Mouse (Mus musculus): ENCODE results near the gene Greb1. TPM values are rescaled to one million over a fixed set of nuclear protein-coding genes. Genes with fewer than 3 reads are reported as not detected.

Gene Greb1
- polyA plus RNA-seq, 1 experiment from 2014 or later: 16.9 TPM

- peak overlapping the region; percentile 68 for H3K27ac ChIP-seq
- H3K36me3 ChIP-seq: 0 out of 2 replicates have a peak, but pooled peaks cover under 1% of the 10 kb centered on the region
- H3K4me3 ChIP-seq: peak overlapping the region; percentile 8; the same call in 1 of the 2 replicates
- no peaks in the 10 kb centered on the region for H3K27me3 ChIP-seq (ENCODE audit: low read depth, poor library complexity, severe bottlenecking)
- DNase-seq (ENCODE audit: low spot score): no peak
- H3K4me1 ChIP-seq: peaks cover 49% of the 10 kb centered on the region
- WGBS: 30% methylated on average over 5 of the region's 5 CpGs
- no peaks in the 10 kb centered on the region for H3K9me3 ChIP-seq (replicated peaks)
These were observed 60.6 kb downstream of the Greb1 start for GRCm38 (mm10) chr12:16740059-16740458.

- Histone ChIP-seq H3K27me3 (ENCODE audit: low read depth, poor library complexity, severe bottlenecking) (no peaks in the 10 kb centered on the region), H3K9me3 (replicated peaks) (no peaks in the 10 kb centered on the region), H3K4me1 (peaks cover 68% of the 10 kb centered on the region), H3K27ac (peak overlapping the region; percentile 54; the same call in 1 of the 2 replicates), H3K4me3 (no peak overlapping the region), H3K36me3 (peaks cover 23% of the 10 kb centered on the region)
- WGBS: 30% methylated on average over 5 of the region's 5 CpGs
- no peak for DNase-seq (ENCODE audit: low spot score)
These were observed 63.4 kb downstream of the Greb1 start for GRCm38 (mm10) chr12:16737266-16737665.

GRCm38 (mm10) chr12:16734698-16735097 is 66.0 kb downstream of the Greb1 start:
- DNase-seq (ENCODE audit: low spot score): no peak
- H3K27me3 ChIP-seq (ENCODE audit: low read depth, poor library complexity, severe bottlenecking): no peaks in the 10 kb centered on the region
- H3K27ac ChIP-seq: no peak overlapping the region; the same call in 1 of the 2 replicates
- H3K4me3 ChIP-seq: no peak overlapping the region
- peaks cover 32% of the 10 kb centered on the region for H3K36me3 ChIP-seq
- H3K4me1 ChIP-seq: peaks cover 82% of the 10 kb centered on the region
- no peaks in the 10 kb centered on the region for H3K9me3 ChIP-seq (replicated peaks)
- WGBS: 93% methylated on average over 3 of the region's 3 CpGs

GRCm38 (mm10) chr12:16734009-16734408 is 66.7 kb downstream of the Greb1 start:
- Histone ChIP-seq H3K4me1 (peaks cover 76% of the 10 kb centered on the region), H3K4me3 (no peak overlapping the region), H3K36me3 (peaks cover 37% of the 10 kb centered on the region), H3K27ac (peak overlapping the region; percentile 37; the same call in 1 of the 2 replicates), H3K27me3 (ENCODE audit: low read depth, poor library complexity, severe bottlenecking) (no peaks in the 10 kb centered on the region), H3K9me3 (replicated peaks) (no peaks in the 10 kb centered on the region)
- 46% methylated on average over 8 of the region's 8 CpGs for WGBS
- no peak for DNase-seq (ENCODE audit: low spot score)

- WGBS: 33% methylated on average over 11 of the region's 11 CpGs
- no peak for DNase-seq (ENCODE audit: low spot score)
- H3K4me1 ChIP-seq: peaks cover 60% of the 10 kb centered on the region
- no peaks in the 10 kb centered on the region for H3K27me3 ChIP-seq (ENCODE audit: low read depth, poor library complexity, severe bottlenecking)
- H3K27ac ChIP-seq: peak overlapping the region; percentile 48
- H3K36me3 ChIP-seq: peaks cover 60% of the 10 kb centered on the region
- no peaks in the 10 kb centered on the region for H3K9me3 ChIP-seq (replicated peaks)
- H3K4me3 ChIP-seq: no peak overlapping the region
These were observed 69.5 kb downstream of the Greb1 start for GRCm38 (mm10) chr12:16731121-16731741.

- H3K36me3 ChIP-seq: peaks cover 62% of the 10 kb centered on the region
- 88% methylated on average over 11 of the region's 11 CpGs for WGBS
- DNase-seq (ENCODE audit: low spot score): no peak
- H3K27ac ChIP-seq: peak overlapping the region; percentile 48
- H3K4me1 ChIP-seq: peaks cover 60% of the 10 kb centered on the region
- no peaks in the 10 kb centered on the region for H3K9me3 ChIP-seq (replicated peaks)
- H3K4me3 ChIP-seq: no peak overlapping the region
- no peaks in the 10 kb centered on the region for H3K27me3 ChIP-seq (ENCODE audit: low read depth, poor library complexity, severe bottlenecking)
These were observed 70.5 kb downstream of the Greb1 start for GRCm38 (mm10) chr12:16730196-16730595.

- no peak for DNase-seq (ENCODE audit: low spot score)
- peaks cover 67% of the 10 kb centered on the region for H3K36me3 ChIP-seq
- H3K27ac ChIP-seq: no peak overlapping the region
- H3K27me3 ChIP-seq (ENCODE audit: low read depth, poor library complexity, severe bottlenecking): no peaks in the 10 kb centered on the region
- 80% methylated on average over 5 of the region's 5 CpGs for WGBS
- peaks cover 53% of the 10 kb centered on the region for H3K4me1 ChIP-seq
- H3K9me3 ChIP-seq (replicated peaks): no peaks in the 10 kb centered on the region
- H3K4me3 ChIP-seq: no peak overlapping the region
These were observed 72.5 kb downstream of the Greb1 start for GRCm38 (mm10) chr12:16728221-16728620.

- H3K27ac ChIP-seq: no peak overlapping the region
- H3K9me3 ChIP-seq (replicated peaks): no peaks in the 10 kb centered on the region
- H3K27me3 ChIP-seq (ENCODE audit: low read depth, poor library complexity, severe bottlenecking): no peaks in the 10 kb centered on the region
- H3K4me3 ChIP-seq: no peak overlapping the region
- peaks cover 73% of the 10 kb centered on the region for H3K36me3 ChIP-seq
- no peak for DNase-seq (ENCODE audit: low spot score)
- 65% methylated on average over 3 of the region's 3 CpGs for WGBS
- peaks cover 39% of the 10 kb centered on the region for H3K4me1 ChIP-seq
These were observed 74.5 kb downstream of the Greb1 start for GRCm38 (mm10) chr12:16726229-16726628.

- H3K27me3 ChIP-seq (ENCODE audit: low read depth, poor library complexity, severe bottlenecking): no peaks in the 10 kb centered on the region
- peaks cover 27% of the 10 kb centered on the region for H3K4me1 ChIP-seq
- H3K4me3 ChIP-seq: no peak overlapping the region
- no peak for DNase-seq (ENCODE audit: low spot score)
- 49% methylated on average over 3 of the region's 3 CpGs for WGBS
- H3K36me3 ChIP-seq: peaks cover 75% of the 10 kb centered on the region
- no peaks in the 10 kb centered on the region for H3K9me3 ChIP-seq (replicated peaks)
- no peak overlapping the region for H3K27ac ChIP-seq
These were observed 77.1 kb downstream of the Greb1 start for GRCm38 (mm10) chr12:16723601-16724000.

GRCm38 (mm10) chr12:16718660-16719315 is 81.9 kb downstream of the Greb1 start:
- no peaks in the 10 kb centered on the region for H3K27me3 ChIP-seq (ENCODE audit: low read depth, poor library complexity, severe bottlenecking)
- 50% methylated on average over 8 of the region's 8 CpGs for WGBS
- H3K4me3 ChIP-seq: no peak overlapping the region
- peaks cover 7% of the 10 kb centered on the region for H3K4me1 ChIP-seq
- no peaks in the 10 kb centered on the region for H3K9me3 ChIP-seq (replicated peaks)
- H3K36me3 ChIP-seq: peaks cover 74% of the 10 kb centered on the region
- peak; percentile 86 for DNase-seq (ENCODE audit: low spot score)
- no peak overlapping the region for H3K27ac ChIP-seq

GRCm38 (mm10) chr12:16717653-16718052 is 83.0 kb downstream of the Greb1 start:
- Histone ChIP-seq H3K36me3 (peaks cover 75% of the 10 kb centered on the region), H3K27ac (no peak overlapping the region), H3K9me3 (replicated peaks) (no peaks in the 10 kb centered on the region), H3K4me1 (no peaks in the 10 kb centered on the region), H3K4me3 (no peak overlapping the region), H3K27me3 (ENCODE audit: low read depth, poor library complexity, severe bottlenecking) (no peaks in the 10 kb centered on the region)
- WGBS: 64% methylated on average over 1 of the region's 1 CpGs
- peak; percentile 72 for DNase-seq (ENCODE audit: low spot score)

- Histone ChIP-seq H3K9me3 (replicated peaks) (no peaks in the 10 kb centered on the region), H3K4me1 (no peaks in the 10 kb centered on the region), H3K27me3 (ENCODE audit: low read depth, poor library complexity, severe bottlenecking) (no peaks in the 10 kb centered on the region), H3K36me3 (peaks cover 77% of the 10 kb centered on the region), H3K27ac (no peak overlapping the region), H3K4me3 (no peak overlapping the region)
- DNase-seq (ENCODE audit: low spot score): no peak
- WGBS: 93% methylated on average over 10 of the region's 10 CpGs
These were observed 86.1 kb downstream of the Greb1 start for GRCm38 (mm10) chr12:16714616-16715015.

- no peaks in the 10 kb centered on the region for H3K4me1 ChIP-seq
- H3K4me3 ChIP-seq: no peak overlapping the region
- DNase-seq (ENCODE audit: low spot score): no peak
- no peaks in the 10 kb centered on the region for H3K27me3 ChIP-seq (ENCODE audit: low read depth, poor library complexity, severe bottlenecking)
- WGBS: 97% methylated on average over 1 of the region's 1 CpGs
- no peak overlapping the region for H3K27ac ChIP-seq
- H3K36me3 ChIP-seq: peaks cover 90% of the 10 kb centered on the region
- H3K9me3 ChIP-seq (replicated peaks): no peaks in the 10 kb centered on the region
These were observed 102.0 kb downstream of the Greb1 start for GRCm38 (mm10) chr12:16698691-16699090.

Measured in limb, embryonic 10.5 days (tissue).